Mouse (Mus musculus) ZHBTc4 (cell line): Measurements from ENCODE around the gene Cox19.

Source experiments
- DNase-seq: peaks from one replicate; pipeline ENCODE4 v3.0.0-alpha.2; 2011; ENCODE audit warnings: low read depth, low spot score

Gene Cox19

DNA sequence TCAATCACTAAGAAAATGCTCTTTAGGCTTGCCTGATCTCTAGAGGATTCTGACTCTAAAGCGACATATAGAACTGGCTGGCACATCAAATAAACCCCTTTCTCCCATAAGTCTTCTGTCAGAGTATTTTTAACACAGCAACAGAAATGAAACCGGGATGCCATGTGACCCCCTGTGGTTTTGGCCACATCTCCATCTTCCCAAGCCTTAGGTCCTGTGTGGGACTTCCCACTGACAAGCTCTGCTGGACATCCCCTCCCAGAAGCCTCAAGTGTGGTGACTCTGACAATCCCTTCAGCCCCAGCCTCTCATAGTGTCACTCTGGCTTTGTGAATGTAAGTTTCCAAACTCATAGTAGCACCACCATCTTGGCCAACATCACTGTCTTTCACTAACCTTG lies 57.1 kb downstream of the Cox19 start:
- no peak for DNase-seq

DNA sequence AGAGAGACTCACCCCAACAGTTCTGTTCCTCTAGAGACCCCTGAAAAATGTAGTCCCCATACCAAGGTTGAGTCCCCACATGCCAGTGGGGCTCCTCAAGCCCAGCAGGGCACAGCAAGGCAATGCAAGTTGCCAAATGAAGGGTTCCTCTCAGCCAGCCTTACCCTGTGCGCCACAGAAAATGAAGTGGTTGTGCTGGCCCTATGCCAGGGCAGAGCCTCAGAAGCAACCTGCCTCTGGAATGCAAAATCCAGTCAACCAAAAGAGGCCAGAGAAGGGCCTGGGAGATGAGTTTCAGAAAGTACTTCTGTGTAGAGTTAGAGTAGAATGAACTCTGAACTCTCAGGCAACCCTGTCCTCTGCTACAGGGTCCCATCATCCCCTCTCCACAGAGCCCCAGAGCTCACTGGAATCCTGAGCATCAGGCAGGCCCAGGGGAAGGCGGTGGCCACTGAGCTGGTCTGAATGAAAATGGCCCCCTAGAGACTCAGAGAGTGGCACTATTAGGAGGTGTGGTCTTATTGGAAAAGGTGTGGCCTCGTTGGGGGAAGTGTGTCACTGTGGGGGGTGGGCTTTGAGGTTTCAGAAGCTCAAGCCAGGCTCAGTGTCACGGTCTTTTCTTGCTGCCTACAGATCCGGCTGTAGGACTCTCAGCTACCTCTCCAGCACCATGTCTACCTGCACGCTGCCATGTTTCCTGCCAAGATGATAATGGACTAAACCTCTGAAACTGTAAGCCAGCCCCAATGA lies 59.2 kb downstream of the Cox19 start:
- peak; percentile 78 for DNase-seq

DNA sequence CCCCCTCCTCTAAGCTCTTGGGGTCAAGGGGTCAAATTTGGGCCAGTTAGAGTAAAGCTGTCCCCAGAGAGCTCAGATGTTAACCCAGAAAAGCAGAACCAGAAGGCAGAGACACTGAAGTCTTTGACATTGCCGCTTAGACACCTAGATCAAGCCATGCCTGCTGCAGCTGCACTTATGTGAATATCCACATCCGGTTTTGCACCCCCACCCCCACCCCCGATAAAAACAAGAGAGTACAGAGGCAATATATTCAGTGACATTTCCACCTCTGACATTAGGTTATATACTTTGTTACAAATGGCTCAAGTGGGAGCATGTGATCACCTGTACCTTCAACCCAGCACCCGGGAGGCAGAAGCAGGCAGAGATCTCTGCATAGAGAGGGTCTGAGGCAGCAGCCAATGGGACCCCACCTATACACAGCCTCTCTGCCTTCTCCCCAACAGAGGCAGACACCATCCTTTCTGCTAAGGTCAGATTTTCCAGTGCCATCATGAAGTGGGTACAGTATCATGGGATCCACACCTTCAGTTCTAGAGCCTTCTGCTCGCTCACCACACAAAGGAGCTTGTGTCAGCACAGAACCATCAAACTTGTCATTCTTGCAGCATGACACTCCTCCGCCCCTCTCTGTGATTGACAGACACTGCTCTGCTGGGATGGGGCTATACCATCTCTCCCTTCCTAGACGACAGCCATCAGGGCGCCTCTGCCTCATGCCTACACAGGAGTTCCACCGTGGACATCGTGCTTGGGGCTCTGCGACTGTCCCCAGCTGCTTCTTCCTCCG lies 60.6 kb downstream of the Cox19 start:
- no peak for DNase-seq

DNA sequence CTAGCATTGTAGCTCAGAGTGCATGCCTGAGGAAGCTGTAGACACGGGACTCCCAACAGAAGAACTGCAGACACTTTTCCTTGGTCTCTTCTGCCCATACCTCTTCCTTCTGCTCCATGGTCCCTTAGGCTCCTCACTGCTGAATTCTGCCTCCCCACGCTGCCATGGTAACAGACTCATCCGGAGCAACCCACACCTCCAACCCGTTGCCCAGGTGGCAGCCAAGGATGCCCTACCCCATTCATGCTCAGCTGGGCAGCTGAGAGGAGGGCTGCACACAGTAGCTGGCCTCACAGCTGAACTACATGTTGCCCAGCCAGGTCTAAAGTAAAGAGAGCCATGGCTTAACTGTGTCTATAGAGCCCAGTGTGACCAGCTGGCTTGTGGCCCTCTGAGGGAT lies 62.6 kb downstream of the Cox19 start:
- DNase-seq, result no peak

DNA sequence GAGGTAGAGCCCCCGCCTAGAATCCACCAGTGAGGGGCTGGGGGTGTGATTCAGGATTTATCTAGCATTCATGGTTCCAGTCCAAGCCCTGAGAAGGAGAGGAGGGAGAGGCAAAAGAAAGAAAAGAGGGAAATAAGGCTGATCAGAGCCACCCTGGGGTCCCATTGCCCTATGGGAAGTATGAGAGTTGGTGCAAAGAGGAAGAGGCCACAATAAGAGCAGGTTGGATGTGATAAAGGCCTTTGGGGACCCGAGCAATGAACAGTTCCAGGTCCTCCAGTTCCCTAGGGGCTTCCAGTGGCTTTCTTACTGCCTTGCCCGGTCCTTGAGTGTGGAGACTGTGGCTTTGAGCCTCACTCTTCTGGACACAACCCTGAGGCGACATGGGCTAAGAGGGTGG lies 63.4 kb downstream of the Cox19 start:
- no peak for DNase-seq

DNA sequence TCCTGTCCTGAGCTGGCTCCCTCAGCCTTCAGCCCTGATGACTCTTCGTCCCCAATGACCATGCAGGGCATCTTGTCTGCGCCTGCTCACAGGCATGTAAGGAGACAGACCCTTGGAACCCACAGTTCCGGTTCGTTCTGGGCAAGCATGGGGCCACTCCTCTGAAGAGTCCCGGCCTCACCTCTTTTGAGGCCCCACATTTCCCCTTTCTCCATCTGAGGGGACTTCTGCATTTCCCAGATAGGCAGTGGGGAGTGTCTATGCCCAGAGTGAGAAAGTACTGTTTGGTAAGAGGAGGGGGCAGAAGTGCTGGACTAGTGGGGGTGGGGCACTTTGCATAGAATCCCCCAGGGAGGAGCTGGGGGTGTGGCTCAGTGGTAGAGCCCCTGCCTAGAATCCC lies 64.1 kb downstream of the Cox19 start:
- DNase-seq, result no peak
